Mouse (Mus musculus) mature B cell (primary cell): ENCODE results near the gene Gba.
"Not testable (repeated sequence)": the region's sequence is repeated elsewhere in the genome, so short reads cannot be mapped to it uniquely, and the experiment has no call there.

Experiments used
- in situ Hi-C: fragments of 300-500 bp; cut with MboI; formaldehyde crosslinking; loops from 2 replicates; pipeline ENCODE4 v1.14.3; 2019

Gba gene

GRCm38 (mm10) chr3:89202253-89203141 is at the start of gene Gba:
Gba (plus strand) TSS chr3:89202928.
- in situ Hi-C loops: no loop called here

GRCm38 (mm10) chr3:89156951-89157350 is 45.8 kb upstream of the Gba start:
- in situ Hi-C loops: no loop called here

GRCm38 (mm10) chr3:89158651-89159050 is 44.1 kb upstream of the Gba start:
- in situ Hi-C loops: no loop called here

- in situ Hi-C loops: no loop called here
Measured at GRCm38 (mm10) chr3:89159211-89159610, 43.5 kb upstream of the Gba start.

GRCm38 (mm10) chr3:89159616-89160344 is 42.9 kb upstream of the Gba start, which contains the start of gene Hcn3:
Hcn3 (minus strand) TSS chr3:89160196.
- in situ Hi-C loops: no loop called here

- in situ Hi-C loops: not testable (repeated sequence)
Measured at GRCm38 (mm10) chr3:89161207-89161606, 41.5 kb upstream of the Gba start.

- in situ Hi-C loops: no loop called here
Measured at GRCm38 (mm10) chr3:89161786-89162185, 40.9 kb upstream of the Gba start.

GRCm38 (mm10) chr3:89163123-89163522 is 39.6 kb upstream of the Gba start:
- in situ Hi-C loops: no loop called here

GRCm38 (mm10) chr3:89163643-89164245 is 39.0 kb upstream of the Gba start:
- in situ Hi-C loops: no loop called here

GRCm38 (mm10) chr3:89164506-89165267 is 38.0 kb upstream of the Gba start, which contains the start of gene Clk2:
Clk2 (plus strand) TSS chr3:89164795.
- in situ Hi-C loops: no loop called here

- in situ Hi-C loops: no loop called here
Measured at GRCm38 (mm10) chr3:89165268-89165870, 37.4 kb upstream of the Gba start.

GRCm38 (mm10) chr3:89166945-89167344 is 35.8 kb upstream of the Gba start:
- in situ Hi-C loops: no loop called here

- in situ Hi-C loops: no loop called here
Measured at GRCm38 (mm10) chr3:89174844-89175243, 27.9 kb upstream of the Gba start.

GRCm38 (mm10) chr3:89175544-89175943 is 27.2 kb upstream of the Gba start:
- in situ Hi-C loops: no loop called here

- in situ Hi-C loops: no loop called here
Measured at GRCm38 (mm10) chr3:89176421-89176820, 26.3 kb upstream of the Gba start.

- in situ Hi-C loops: no loop called here
Measured at GRCm38 (mm10) chr3:89177242-89178106, 25.3 kb upstream of the Gba start, which contains the start of gene Scamp3. Scamp3 (plus strand) TSS chr3:89177473.

- in situ Hi-C loops: no loop called here
Measured at GRCm38 (mm10) chr3:89178107-89178385, 24.7 kb upstream of the Gba start.

- in situ Hi-C loops: no loop called here
Measured at GRCm38 (mm10) chr3:89179056-89179455, 23.7 kb upstream of the Gba start.

- in situ Hi-C loops: no loop called here
Measured at GRCm38 (mm10) chr3:89181749-89182500, 20.8 kb upstream of the Gba start.
